In the genomic region with DNA sequence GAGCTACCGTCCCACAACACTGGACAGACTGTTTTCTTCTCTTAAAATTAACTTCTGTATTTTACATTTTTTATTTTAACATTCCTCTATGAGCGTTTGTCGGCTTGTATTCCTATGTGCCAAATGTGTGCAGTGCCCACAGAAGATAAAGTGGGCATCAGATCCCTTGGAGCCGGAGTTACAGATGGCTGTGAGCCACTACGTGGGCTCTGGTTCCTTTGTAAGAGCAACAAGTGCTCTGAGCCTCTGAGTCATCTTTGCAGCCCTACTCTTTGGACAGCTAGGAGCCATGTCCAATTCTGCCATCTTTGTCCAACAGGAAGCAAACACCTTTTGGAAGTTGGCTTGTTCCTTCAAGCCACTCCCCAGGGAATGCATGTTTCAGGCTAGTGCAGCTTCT, we compare ENCODE assay signal across 16 mouse cellular contexts.
"Had no signal": no experiment of that assay in that cellular context is flagged by ENCODE, and none has a peak within 500 bp of the region (broad histone marks: within the 10 kb centered on the region; RNA-seq: fewer than 3 reads in every experiment).

No protein-coding gene starts in this region.

- H3K36me3 ChIP-seq: liver, embryonic 15.5 days; midbrain, embryonic 13.5 days; neural tube, embryonic 15.5 days had no signal

- H3K4me1 ChIP-seq: liver, embryonic 15.5 days had no signal

- H3K4me3 ChIP-seq: limb, embryonic 10.5 days; liver, embryonic 15.5 days; midbrain, embryonic 13.5 days; myocyte; neural tube, embryonic 15.5 days had no signal

- DNase-seq: kidney, adult 11 months; kidney, adult 9 months; kidney, postnatal 36 days; lung, adult 2 months; lung, postnatal 36 days; spleen, adult 18-20 months; thymus, adult 2 months; thymus, postnatal 25 days had no signal

- ATAC-seq: lung, postnatal 0 days; midbrain, embryonic 13.5 days had no signal

- H3K9ac ChIP-seq: liver, embryonic 15.5 days; midbrain, embryonic 13.5 days; neural tube, embryonic 15.5 days had no signal

- H3K27ac ChIP-seq: kidney, postnatal 0 days; limb, embryonic 10.5 days; liver, embryonic 15.5 days; midbrain, embryonic 13.5 days; neural tube, embryonic 15.5 days had no signal

- H3K4me2 ChIP-seq: liver, embryonic 11.5 days; liver, embryonic 15.5 days; midbrain, embryonic 13.5 days; neural tube, embryonic 15.5 days had no signal

- H3K9me3 ChIP-seq: limb, embryonic 10.5 days; liver, embryonic 15.5 days; midbrain, embryonic 13.5 days; neural tube, embryonic 15.5 days had no signal
